Mouse (Mus musculus) lung, adult 2 months (tissue): Measurements from ENCODE around the gene Msh4.

Experiments
- CTCF ChIP-seq: fragments of 200-500 bp; IDR thresholded peaks from 2 replicates; pipeline ENCODE4 v1.5.1; 2011; ENCODE audit warnings: mild to moderate bottlenecking, low read length, control low read depth; ENCODE audit not compliant: insufficient read depth
- POLR2A ChIP-seq: fragments of 200-500 bp; IDR thresholded peaks from 2 replicates; pipeline ENCODE4 v1.6.1; 2011; ENCODE audit warnings: low read depth, mild to moderate bottlenecking, control low read depth, low read length, borderline replicate concordance; ENCODE audit errors: extremely low read depth

GRCm38 (mm10) chr3:153912546-153913509, 6.9 kb upstream of the Msh4 start, which contains the start of gene Rabggtb:
- TF ChIP-seq POLR2A (peak; percentile 89), CTCF (no peak)
